Mouse (Mus musculus): ENCODE results near the gene Paqr4. TPM values are rescaled to one million over a fixed set of nuclear protein-coding genes. Genes with fewer than 3 reads are reported as not detected.

Gene Paqr4
- polyA plus RNA-seq, 1 experiment from 2014 or later, result 7.4 TPM

GRCm38 (mm10) chr17:23748026-23748425, 7.4 kb upstream of the Paqr4 start:
- Histone ChIP-seq H3K27ac (no peak overlapping the region), H3K4me3 (no peak overlapping the region), H3K4me1 (peaks cover 20% of the 10 kb centered on the region), H3K9ac (no peak overlapping the region), H3K9me3 (replicated peaks) (no peaks in the 10 kb centered on the region), H3K4me2 (no peak overlapping the region), H3K36me3 (peaks cover 14% of the 10 kb centered on the region), H3K27me3 (replicated peaks) (peaks cover 59% of the 10 kb centered on the region)
- ATAC-seq, result no peak
- WGBS (ENCODE audit: insufficient replicate concordance), result 29% methylated on average over 6 of the region's 6 CpGs

DNA sequence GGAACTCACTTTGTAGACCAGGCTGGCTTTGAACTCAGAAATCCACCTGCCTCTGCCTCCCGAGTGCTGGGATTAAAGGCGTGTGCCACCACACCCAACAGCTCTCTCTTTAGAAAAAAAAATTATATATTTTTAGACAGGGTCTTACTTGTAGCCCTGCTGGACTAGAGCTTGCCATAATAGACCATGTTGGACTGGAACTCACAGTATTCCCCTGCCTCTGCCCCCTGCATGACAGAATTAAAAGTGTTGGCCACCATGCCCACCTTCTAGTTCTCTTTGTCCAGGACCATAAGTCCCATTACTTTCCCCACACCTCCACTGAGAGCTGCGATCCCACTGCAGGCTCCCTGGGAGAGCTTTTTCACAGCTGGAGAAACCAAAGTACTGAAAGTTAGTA, 6.8 kb upstream of the Paqr4 start:
- peaks cover 9% of the 10 kb centered on the region for H3K36me3 ChIP-seq
- H3K4me1 ChIP-seq, result peaks cover 22% of the 10 kb centered on the region
- WGBS (ENCODE audit: insufficient replicate concordance), result 68% methylated on average over 3 of the region's 3 CpGs
- H3K27ac ChIP-seq, result no peak overlapping the region
- ATAC-seq, result no peak
- H3K9me3 ChIP-seq (replicated peaks), result no peaks in the 10 kb centered on the region
- no peak overlapping the region for H3K4me2 ChIP-seq
- no peak overlapping the region for H3K9ac ChIP-seq
- H3K27me3 ChIP-seq (replicated peaks), result peaks cover 64% of the 10 kb centered on the region
- H3K4me3 ChIP-seq, result no peak overlapping the region

DNA sequence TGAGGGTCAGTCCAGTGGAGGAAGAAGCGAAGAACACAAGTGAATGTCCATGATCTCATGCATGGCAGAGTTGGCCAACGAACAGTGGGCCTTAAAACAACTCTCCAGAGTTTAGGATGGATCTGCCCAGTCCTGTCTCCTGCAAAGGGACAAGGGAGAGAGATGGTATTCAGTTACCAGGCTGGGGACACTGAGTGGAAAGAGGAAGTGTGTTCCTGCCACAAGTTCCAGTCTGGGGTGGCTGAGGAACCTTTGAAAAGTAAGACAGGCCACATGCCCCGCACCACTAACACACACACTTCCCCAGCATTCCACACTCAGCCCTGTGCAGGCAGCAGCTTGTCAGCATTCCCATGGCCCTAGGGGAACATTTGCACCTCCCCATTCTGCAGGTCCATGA, 6.1 kb upstream of the Paqr4 start:
- ATAC-seq, result no peak

GRCm38 (mm10) chr17:23746311-23746710, 5.6 kb upstream of the Paqr4 start:
- Histone ChIP-seq H3K36me3 (no peaks in the 10 kb centered on the region), H3K27me3 (replicated peaks) (peaks cover 76% of the 10 kb centered on the region), H3K9me3 (replicated peaks) (no peaks in the 10 kb centered on the region), H3K27ac (no peak overlapping the region), H3K4me2 (peak overlapping the region; percentile 54), H3K4me1 (peaks cover 32% of the 10 kb centered on the region), H3K4me3 (peak overlapping the region; percentile 28; the same call in 1 of the 2 replicates), H3K9ac (no peak overlapping the region)
- WGBS (ENCODE audit: insufficient replicate concordance), result 6% methylated on average over 12 of the region's 12 CpGs
- ATAC-seq, result no peak

More for the DNA sequence above, 6.1 kb upstream of the Paqr4 start:
- no peaks in the 10 kb centered on the region for H3K9me3 ChIP-seq (replicated peaks)
- H3K36me3 ChIP-seq, result 0 out of 2 replicates have a peak, but pooled peaks cover 2% of the 10 kb centered on the region
- peaks cover 29% of the 10 kb centered on the region for H3K4me1 ChIP-seq
- H3K27me3 ChIP-seq (replicated peaks), result peaks cover 71% of the 10 kb centered on the region
- H3K9ac ChIP-seq, result no peak overlapping the region
- H3K27ac ChIP-seq, result no peak overlapping the region
- H3K4me3 ChIP-seq, result no peak overlapping the region
- WGBS (ENCODE audit: insufficient replicate concordance), result 43% methylated on average over 3 of the region's 3 CpGs
- H3K4me2 ChIP-seq, result no peak overlapping the region

DNA sequence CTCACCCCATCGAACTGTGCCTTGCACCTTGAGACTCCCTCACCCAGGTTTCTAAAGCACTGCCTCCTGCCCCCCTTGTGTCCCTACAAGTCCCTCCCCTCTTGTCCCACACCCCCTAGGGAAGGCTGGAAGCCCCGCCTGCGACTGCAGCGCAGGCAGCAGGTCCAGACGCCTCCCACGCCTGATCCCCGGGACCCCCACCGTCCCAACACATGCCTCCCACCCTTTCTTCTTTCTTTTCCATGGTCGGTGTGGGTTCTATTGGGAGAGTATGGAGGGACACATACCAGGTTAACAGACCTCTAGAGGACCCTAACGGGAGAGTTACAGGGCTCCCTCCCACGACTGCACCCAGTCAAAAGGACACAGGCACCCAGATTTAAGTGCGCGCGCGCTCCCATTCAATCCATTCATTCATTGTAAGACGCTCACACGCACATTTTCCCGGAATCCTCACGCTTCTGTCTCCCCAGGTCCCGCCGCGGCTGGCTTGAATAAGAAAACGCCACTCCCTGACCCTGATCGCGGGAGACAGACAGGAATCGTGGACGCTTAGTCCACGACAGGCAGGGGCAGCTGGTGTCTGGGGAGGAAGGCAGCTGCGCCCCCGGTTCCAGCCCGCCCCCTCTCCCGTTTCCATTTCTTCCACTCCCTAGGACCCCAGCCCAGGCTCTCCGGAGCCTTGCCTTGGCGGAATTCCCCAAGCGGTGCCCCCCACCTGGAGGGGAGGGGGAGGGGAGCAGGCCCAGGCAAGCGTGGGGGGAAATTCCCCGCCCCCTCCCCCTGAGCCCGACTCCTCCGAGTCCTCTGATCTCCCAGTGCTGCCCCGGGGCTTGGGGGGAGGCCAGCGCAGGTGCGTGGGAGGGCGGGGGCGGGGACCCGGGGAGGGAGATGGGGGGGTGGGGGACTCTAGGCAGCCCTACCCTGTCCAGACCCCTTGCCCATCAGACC, 4.9 kb upstream of the Paqr4 start, which contains the start of gene Kremen2:
TSS of gene Kremen2 (minus strand) at position 533 of the 951 bp plus-strand sequence.
- H3K4me3 ChIP-seq, result peak within 1 kb of the TSS; percentile 28
- peak within 1 kb of the TSS; percentile 54 for H3K4me2 ChIP-seq
- WGBS (ENCODE audit: insufficient replicate concordance), result 3% methylated on average over 45 of the region's 45 CpGs
- peaks cover 39% of the 10 kb centered on the region for H3K4me1 ChIP-seq
- H3K27ac ChIP-seq, result no peak within 1 kb of the TSS
- peaks cover 83% of the 10 kb centered on the region for H3K27me3 ChIP-seq (replicated peaks)
- no peak for ATAC-seq
- H3K9me3 ChIP-seq (replicated peaks), result no peaks in the 10 kb centered on the region
- no peaks in the 10 kb centered on the region for H3K36me3 ChIP-seq
- H3K9ac ChIP-seq, result no peak within 1 kb of the TSS

DNA sequence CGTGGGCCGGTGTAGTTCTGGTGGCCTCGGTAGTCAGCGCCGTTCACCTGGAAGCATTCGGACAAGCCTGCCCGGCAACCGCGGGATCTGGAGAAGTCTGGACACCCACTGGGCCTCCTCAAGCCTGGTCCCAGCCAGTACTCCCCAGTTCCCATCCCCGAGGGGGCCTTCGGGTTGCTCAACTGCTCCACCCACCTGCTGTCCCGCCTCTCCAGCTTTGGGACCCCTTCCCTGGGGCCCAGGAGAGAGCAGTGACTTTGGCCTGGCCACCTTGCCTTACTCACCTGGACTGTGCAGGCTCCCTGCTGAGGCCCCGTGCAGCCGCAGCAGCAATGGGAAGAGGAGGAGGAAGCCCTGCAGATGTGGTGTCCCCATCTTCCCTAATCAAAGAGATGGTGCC, 4.0 kb upstream of the Paqr4 start:
- Histone ChIP-seq H3K4me3 (no peak overlapping the region), H3K9me3 (replicated peaks) (no peaks in the 10 kb centered on the region)
- 5% methylated on average over 14 of the region's 14 CpGs for WGBS (ENCODE audit: insufficient replicate concordance)

GRCm38 (mm10) chr17:23744076-23744475, 3.4 kb upstream of the Paqr4 start:
- no peak overlapping the region for H3K27ac ChIP-seq
- H3K36me3 ChIP-seq, result no peaks in the 10 kb centered on the region
- WGBS (ENCODE audit: insufficient replicate concordance), result 17% methylated on average over 8 of the region's 8 CpGs
- no peaks in the 10 kb centered on the region for H3K9me3 ChIP-seq (replicated peaks)
- peaks cover 46% of the 10 kb centered on the region for H3K4me1 ChIP-seq
- H3K9ac ChIP-seq, result no peak overlapping the region
- H3K27me3 ChIP-seq (replicated peaks), result peaks cover 98% of the 10 kb centered on the region
- no peak overlapping the region for H3K4me2 ChIP-seq
- H3K4me3 ChIP-seq, result no peak overlapping the region
- no peak for ATAC-seq

More for the DNA sequence above, 4.0 kb upstream of the Paqr4 start:
- Histone ChIP-seq H3K4me2 (no peak overlapping the region), H3K27ac (no peak overlapping the region), H3K27me3 (replicated peaks) (peaks cover 92% of the 10 kb centered on the region), H3K36me3 (no peaks in the 10 kb centered on the region), H3K9ac (no peak overlapping the region), H3K4me1 (peaks cover 46% of the 10 kb centered on the region)
- ATAC-seq, result no peak

DNA sequence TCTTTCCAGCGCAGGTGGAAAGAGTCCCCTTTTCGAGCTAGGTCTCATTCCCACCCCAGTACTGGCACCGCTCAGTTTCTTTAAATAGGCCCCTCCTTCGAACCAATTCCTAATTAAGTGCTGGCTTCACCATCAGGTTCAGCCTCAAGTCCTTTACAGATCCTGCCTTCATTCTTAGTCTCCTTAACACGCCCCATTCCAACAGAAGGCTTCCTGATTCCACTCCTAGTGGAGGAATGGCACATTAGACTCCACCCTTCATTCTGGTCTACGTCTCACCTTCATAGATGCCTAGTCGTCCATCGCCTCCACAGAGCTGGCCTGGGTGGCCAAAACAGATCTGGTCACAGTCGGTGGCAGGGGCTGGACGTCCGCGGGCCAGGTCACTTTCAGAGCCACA, 2.3 kb upstream of the Paqr4 start:
- no peaks in the 10 kb centered on the region for H3K9me3 ChIP-seq (replicated peaks)
- H3K4me1 ChIP-seq, result peaks cover 52% of the 10 kb centered on the region
- H3K36me3 ChIP-seq, result no peaks in the 10 kb centered on the region; the same call in 1 of the 2 replicates
- no peak overlapping the region for H3K4me3 ChIP-seq
- no peak overlapping the region for H3K9ac ChIP-seq
- peaks cover 100% of the 10 kb centered on the region for H3K27me3 ChIP-seq (replicated peaks)
- no peak for ATAC-seq
- H3K27ac ChIP-seq, result no peak overlapping the region
- no peak overlapping the region; the same call in 1 of the 2 replicates for H3K4me2 ChIP-seq
- WGBS (ENCODE audit: insufficient replicate concordance), result 53% methylated on average over 12 of the region's 12 CpGs

GRCm38 (mm10) chr17:23742210-23742793, 1.6 kb upstream of the Paqr4 start:
- no peaks in the 10 kb centered on the region for H3K9me3 ChIP-seq (replicated peaks)
- peaks cover 52% of the 10 kb centered on the region for H3K4me1 ChIP-seq
- 8% methylated on average over 44 of the region's 44 CpGs for WGBS (ENCODE audit: insufficient replicate concordance)
- H3K4me3 ChIP-seq, result peak overlapping the region; percentile 28
- no peak overlapping the region for H3K9ac ChIP-seq
- ATAC-seq, result no peak
- H3K4me2 ChIP-seq, result peak overlapping the region; percentile 34
- no peak overlapping the region for H3K27ac ChIP-seq
- peaks cover 100% of the 10 kb centered on the region for H3K27me3 ChIP-seq (replicated peaks)
- peaks cover 5% of the 10 kb centered on the region; the same call in 1 of the 2 replicates for H3K36me3 ChIP-seq

DNA sequence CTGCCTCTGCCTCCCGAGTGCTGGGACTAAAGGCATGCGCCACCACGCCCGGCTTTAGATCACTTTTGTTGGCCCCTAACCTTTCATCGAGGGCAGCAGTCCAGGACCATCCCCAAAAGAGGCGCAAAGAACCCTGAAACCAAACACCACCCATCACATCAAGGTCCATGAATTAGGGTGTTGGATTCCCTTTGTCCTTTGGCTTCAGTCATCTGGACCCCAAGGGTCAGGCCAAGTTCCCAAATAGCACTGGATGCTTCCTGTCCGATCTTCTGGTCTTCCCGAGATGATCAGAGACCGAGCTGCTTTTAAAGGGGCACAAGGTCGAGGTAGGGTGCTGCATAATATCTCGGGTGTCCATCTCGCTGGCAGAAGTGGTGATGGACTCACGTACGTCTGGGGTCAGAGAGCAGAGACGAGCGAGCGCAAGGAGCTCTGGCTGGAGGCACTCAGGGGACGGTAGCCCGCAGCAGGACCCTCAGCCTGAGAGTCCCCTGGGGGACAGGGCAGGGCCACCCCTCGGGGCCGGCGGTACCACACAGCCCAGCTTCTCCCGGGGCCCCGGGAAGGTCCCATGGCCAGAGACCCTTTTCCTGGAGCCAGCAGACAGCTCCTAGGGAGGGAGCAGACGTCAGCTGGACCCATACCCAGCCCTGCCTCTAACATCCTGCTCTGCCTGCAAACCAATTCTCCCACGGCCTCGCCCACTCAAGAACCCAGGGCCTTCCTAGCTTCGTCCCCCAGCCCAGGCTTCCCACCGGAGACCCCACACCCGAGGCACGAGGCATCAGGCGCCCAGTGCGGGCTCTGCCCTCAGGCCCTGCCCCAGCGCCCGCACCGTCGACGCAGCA, 917 bp upstream of the Paqr4 start:
- peaks cover 11% of the 10 kb centered on the region; the same call in 1 of the 2 replicates for H3K36me3 ChIP-seq
- H3K9me3 ChIP-seq (replicated peaks), result no peaks in the 10 kb centered on the region
- WGBS (ENCODE audit: insufficient replicate concordance), result 45% methylated on average over 38 of the region's 38 CpGs
- peaks cover 52% of the 10 kb centered on the region for H3K4me1 ChIP-seq
- H3K27me3 ChIP-seq (replicated peaks), result peaks cover 99% of the 10 kb centered on the region
- H3K4me3 ChIP-seq, result no peak overlapping the region
- no peak overlapping the region for H3K27ac ChIP-seq
- no peak for ATAC-seq
- H3K4me2 ChIP-seq, result peak overlapping the region; percentile 98
- no peak overlapping the region for H3K9ac ChIP-seq

- peak overlapping the region; percentile 66 for H3K4me3 ChIP-seq
- peak overlapping the region; percentile 71 for H3K9ac ChIP-seq
- WGBS (ENCODE audit: insufficient replicate concordance), result 0% methylated on average over 46 of the region's 46 CpGs
- peak overlapping the region; percentile 64; the same call in 1 of the 2 replicates for H3K27ac ChIP-seq
- H3K4me1 ChIP-seq, result peaks cover 40% of the 10 kb centered on the region
- peak; percentile 82 for ATAC-seq
- H3K36me3 ChIP-seq, result peaks cover 25% of the 10 kb centered on the region
- H3K27me3 ChIP-seq (replicated peaks), result peaks cover 86% of the 10 kb centered on the region
- peak overlapping the region; percentile 98 for H3K4me2 ChIP-seq
- no peaks in the 10 kb centered on the region for H3K9me3 ChIP-seq (replicated peaks)
These were observed 507 bp downstream of the Paqr4 start for GRCm38 (mm10) chr17:23740136-23740584.
